Mouse (Mus musculus) myocyte (in vitro differentiated cells): ENCODE measurements around the gene Dusp19.

ENCODE experiments used
- CEBPB ChIP-seq: IDR thresholded peaks from 2 replicates; pipeline ENCODE4 v1.6.1; 2011; ENCODE audit warnings: mild to moderate bottlenecking, moderate library complexity; ENCODE audit not compliant: poor library complexity, insufficient read depth, severe bottlenecking
- MAX ChIP-seq: IDR thresholded peaks from one replicate; pipeline ENCODE4 v1.6.1; 2011; ENCODE audit warnings: low read depth, mild to moderate bottlenecking, control low read depth
- MYOD1 ChIP-seq, 3 experiments: IDR thresholded peaks; one replicate each; pipeline ENCODE4 v1.6.1; 2011; ENCODE audit warnings: control low read depth in 2 of 3, low read depth in 2 of 3, mild to moderate bottlenecking in 2 of 3, moderate library complexity in 1 of 3; ENCODE audit not compliant: insufficient read length in 2 of 3, control insufficient read depth in 1 of 3
- MYOG ChIP-seq, 3 experiments: IDR thresholded peaks; one replicate each; pipeline ENCODE4 v1.6.1; 2011; ENCODE audit warnings: control low read depth in 2 of 3, low read depth in 2 of 3, mild to moderate bottlenecking in 2 of 3; ENCODE audit not compliant: insufficient read length in 2 of 3, control insufficient read depth in 1 of 3, insufficient read depth in 1 of 3
- POLR2A ChIP-seq: IDR thresholded peaks from one replicate; pipeline ENCODE4 v1.6.1; 2011; ENCODE audit warnings: low read depth, mild to moderate bottlenecking, control low read depth, moderate library complexity; ENCODE audit not compliant: insufficient read length
- POLR2AphosphoS2 ChIP-seq: IDR thresholded peaks from one replicate; pipeline ENCODE4 v1.6.1; 2011; ENCODE audit warnings: low read depth, control low read depth; ENCODE audit not compliant: insufficient read length
- SRF ChIP-seq: IDR thresholded peaks from one replicate; pipeline ENCODE4 v1.6.1; 2011; ENCODE audit warnings: low read depth; ENCODE audit not compliant: control insufficient read depth, insufficient read length
- TCF12 ChIP-seq: IDR thresholded peaks from one replicate; pipeline ENCODE4 v1.6.1; 2011; ENCODE audit warnings: mild to moderate bottlenecking, control low read depth; ENCODE audit not compliant: poor library complexity, insufficient read depth, severe bottlenecking
- TCF3 ChIP-seq: IDR thresholded peaks from one replicate; pipeline ENCODE4 v1.6.1; 2011; ENCODE audit warnings: low read depth, control low read depth; ENCODE audit not compliant: insufficient read length
- USF1 ChIP-seq: IDR thresholded peaks from one replicate; pipeline ENCODE4 v1.6.1; 2011; ENCODE audit warnings: low read depth, mild to moderate bottlenecking, control low read depth, moderate library complexity

DNA sequence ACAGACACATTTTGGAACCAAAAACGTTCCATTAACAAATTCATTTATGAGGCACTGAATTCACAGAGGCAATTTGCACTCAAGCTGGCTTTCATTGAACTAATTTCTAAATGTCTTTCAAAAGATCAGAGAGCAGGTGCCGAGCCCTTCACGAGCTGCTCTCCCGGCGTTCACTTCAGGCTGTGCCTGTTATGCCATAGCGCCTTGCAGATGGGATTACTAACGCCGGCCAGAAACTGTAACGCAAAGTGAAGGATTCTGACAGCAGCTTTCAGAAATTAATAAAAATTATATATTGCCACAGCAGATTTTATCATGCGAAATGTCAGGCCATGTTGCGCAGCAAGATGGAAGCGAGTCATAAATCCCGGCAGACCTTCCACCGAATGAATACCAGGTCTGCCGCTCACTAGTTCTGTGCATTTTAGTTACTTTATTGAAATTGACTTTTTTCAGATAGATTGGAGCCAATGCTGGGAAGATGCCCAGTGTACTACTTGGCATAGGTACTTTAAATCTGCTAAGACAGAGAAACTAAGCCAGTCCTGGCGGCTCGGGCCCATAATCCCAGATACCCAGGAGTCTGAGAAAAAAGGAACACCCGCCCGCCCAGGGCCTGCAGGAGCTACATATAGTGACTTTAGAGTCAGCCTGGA lies 12.9 kb upstream of the Dusp19 start:
- no peak for TF ChIP-seq POLR2A
- TF ChIP-seq MYOD1 (IDR thresholded peaks at IDR 0.05; ENCODE audit: control insufficient read depth in 1 of 3, insufficient read length in 2 of 3, low read depth in 2 of 3): no peak
- no peak for TF ChIP-seq POLR2AphosphoS2
- no peak for TF ChIP-seq MYOG (IDR thresholded peaks at IDR 0.05; ENCODE audit: control insufficient read depth in 1 of 3, insufficient read depth in 1 of 3, insufficient read length in 2 of 3, low read depth in 2 of 3)
- TF ChIP-seq TCF12: no peak
- TF ChIP-seq MAX: no peak
- TF ChIP-seq TCF3: no peak
- TF ChIP-seq USF1: no peak
- TF ChIP-seq CEBPB: no peak
- TF ChIP-seq SRF: no peak
